Mouse (Mus musculus) heart, embryonic 16.5 days (tissue): Measurements from ENCODE around the gene Gm33543. TPM values are rescaled to one million over a fixed set of nuclear protein-coding genes. Genes with fewer than 3 reads are reported as not detected.

Experiments
- ATAC-seq: fragments of 200-750 bp; cut with Nextera tagmentation; replicated peaks from 2 replicates; pipeline ENCODE4 v1.8.0; 2017; ENCODE audit warnings: moderate number of reproducible peaks; ENCODE audit not compliant: insufficient read depth, low FRiP score; ENCODE audit errors: extremely low read depth
- H3K27ac ChIP-seq: fragments of 300-500 bp; sonication (generic); 2 replicates; pipeline ENCODE4 v1.5.1; 2014; ENCODE audit warnings: mild to moderate bottlenecking, low read length, control low read depth, moderate library complexity
- H3K27me3 ChIP-seq: fragments of 300-500 bp; sonication (generic); 2 replicates; pipeline ENCODE4 v1.6.1; 2014; ENCODE audit warnings: low read length, mixed read lengths; ENCODE audit not compliant: control insufficient read depth, insufficient read depth
- H3K36me3 ChIP-seq: fragments of 300-500 bp; sonication (generic); 2 replicates; pipeline ENCODE4 v1.6.1; 2014; ENCODE audit not compliant: control insufficient read depth, insufficient read depth
- H3K4me1 ChIP-seq: fragments of 300-500 bp; sonication (generic); 2 replicates; pipeline ENCODE4 v1.6.1; 2014; ENCODE audit warnings: low read length, mixed read lengths; ENCODE audit not compliant: control insufficient read depth, insufficient read depth
- H3K4me2 ChIP-seq: fragments of 300-500 bp; sonication (generic); 2 replicates; pipeline ENCODE4 v1.6.1; 2014; ENCODE audit warnings: low read depth, mild to moderate bottlenecking, control low read depth, low read length
- H3K4me3 ChIP-seq: fragments of 300-500 bp; sonication (generic); 2 replicates; pipeline ENCODE4 v1.5.1; 2014; ENCODE audit warnings: mild to moderate bottlenecking, control low read depth, low read length
- H3K9ac ChIP-seq: fragments of 300-500 bp; sonication (generic); 2 replicates; pipeline ENCODE4 v1.6.1; 2014; ENCODE audit warnings: low read length, control low read depth
- H3K9me3 ChIP-seq: fragments of 300-500 bp; sonication (generic); replicated peaks from 2 replicates; pipeline ENCODE4 v1.6.1; 2016; ENCODE audit warnings: low read length; ENCODE audit not compliant: control insufficient read depth
- WGBS: fragments of 180-500 bp; shearing (Covaris S2); extraction: QIAGEN DNeasy Blood & Tissue Kit; methylation state at CpG from one replicate; pipeline ENCODE4 v1.1.7; 2014; 5-methylcytosine and 5-hydroxymethylcytosine counted together
- polyA plus RNA-seq: library from polyadenylated mRNA; unstranded; fragments of >200 nt; fragmentation: Nextera tagmentation; extraction: Ambion mirVana; gene quantifications from 2 replicates; pipeline ENCODE4 v1.2.1, GENCODE M21; 2015

Gm33543 gene
- polyA plus RNA-seq, 1 experiment from 2014 or later = not detected

DNA sequence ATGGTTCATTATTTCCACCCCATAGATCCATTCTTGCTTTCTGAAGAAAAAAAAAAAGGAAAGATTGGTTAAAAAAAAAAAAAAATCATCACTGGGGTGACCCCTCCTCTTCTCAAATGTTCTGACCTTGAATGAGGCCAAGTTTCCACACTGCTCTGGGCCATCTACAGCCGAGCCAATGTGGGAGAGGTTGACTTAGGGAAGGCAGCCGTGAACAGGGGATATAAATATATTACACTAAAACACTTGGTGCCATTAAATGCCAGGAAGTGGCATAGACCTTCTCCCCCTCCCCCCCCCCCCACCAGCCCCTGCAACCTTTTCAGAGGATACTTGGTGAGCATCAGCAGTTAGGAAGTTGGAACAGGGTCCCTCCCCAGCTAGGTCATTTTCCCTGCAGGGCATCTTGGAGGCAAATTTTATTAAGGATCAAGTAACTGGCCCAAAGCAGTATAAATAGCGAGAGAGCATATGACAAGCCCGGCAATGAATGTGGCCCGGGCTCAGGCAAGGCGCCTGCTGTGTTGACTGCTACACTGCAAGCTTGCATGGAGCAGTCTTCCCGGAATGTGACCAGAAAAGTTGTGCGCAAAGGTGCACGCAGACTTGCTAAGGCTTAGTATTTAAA, 68.6 kb downstream of the Gm33543 start:
- no peak overlapping the region for H3K4me3 ChIP-seq

More for the DNA sequence above, 68.6 kb downstream of the Gm33543 start:
- no peak; the same call in 1 of the 2 replicates for ATAC-seq
- H3K9ac ChIP-seq = no peak overlapping the region
- no peaks in the 10 kb centered on the region for H3K27me3 ChIP-seq
- H3K4me1 ChIP-seq = peaks cover 21% of the 10 kb centered on the region
- H3K36me3 ChIP-seq = no peaks in the 10 kb centered on the region
- no peaks in the 10 kb centered on the region for H3K9me3 ChIP-seq
- 46% methylated on average over 9 of the region's 9 CpGs for WGBS
- peak overlapping the region; percentile 72 for H3K27ac ChIP-seq
- peak overlapping the region; percentile 10; the same call in 1 of the 2 replicates for H3K4me2 ChIP-seq

Other genes starting within 250 kb of the Gm33543 start
- 0.71 TPM in 1 of 2 replicates, not detected in the other for gene Anapc15-ps, start 169.5 kb downstream of the Gm33543 start, polyA plus RNA-seq
- 16.2 and 16.8 TPM in 2 replicates for gene Eea1, start 97.7 kb upstream of the Gm33543 start, polyA plus RNA-seq